Mouse (Mus musculus): Measurements from ENCODE around the gene Dusp22. TPM values are rescaled to one million over a fixed set of nuclear protein-coding genes. Genes with fewer than 3 reads are reported as not detected.

Gene Dusp22
- polyA plus RNA-seq, 1 experiment from 2014 or later, result 24.3 TPM

DNA sequence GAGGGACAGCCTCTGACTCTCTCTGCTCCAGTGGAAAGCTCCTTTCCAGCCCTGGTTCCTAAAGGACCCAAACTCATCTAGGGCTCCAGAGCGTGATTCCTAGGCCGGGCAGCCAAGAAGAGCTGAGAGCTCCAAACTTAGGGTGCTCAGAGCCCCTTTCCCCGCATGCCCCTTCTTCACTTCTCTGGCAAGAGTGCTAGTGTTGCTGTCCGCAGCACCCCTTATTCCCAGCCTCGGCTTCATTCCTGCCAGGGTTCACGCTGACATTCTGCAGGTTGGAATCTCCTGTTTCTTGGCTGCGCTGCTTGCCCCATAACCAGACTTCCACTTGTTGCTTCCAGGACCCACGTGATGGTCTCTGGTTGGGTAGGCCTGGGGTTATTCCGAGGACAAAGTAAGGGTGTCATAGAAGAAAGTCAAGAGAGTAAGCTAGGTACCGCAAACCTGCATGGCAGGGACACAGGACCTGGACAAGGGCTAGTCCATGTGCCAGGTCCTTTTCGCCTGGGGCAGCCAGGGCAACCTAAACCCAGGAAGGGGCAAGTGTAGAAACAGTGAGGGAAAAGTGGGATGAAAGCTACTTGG lies 89.8 kb downstream of the Dusp22 start:
- Histone ChIP-seq H3K27ac (no peak overlapping the region), H3K4me3 (peak overlapping the region; percentile 60), H3K27me3 (ENCODE audit: insufficient read depth, poor library complexity, severe bottlenecking) (peaks cover 81% of the 10 kb centered on the region), H3K4me1 (peaks cover 24% of the 10 kb centered on the region), H3K9me3 (no peaks in the 10 kb centered on the region), H3K36me3 (no peaks in the 10 kb centered on the region)
- WGBS, result 4% methylated on average over 11 of the region's 11 CpGs
- no peak for DNase-seq (ENCODE audit: low spot score)

DNA sequence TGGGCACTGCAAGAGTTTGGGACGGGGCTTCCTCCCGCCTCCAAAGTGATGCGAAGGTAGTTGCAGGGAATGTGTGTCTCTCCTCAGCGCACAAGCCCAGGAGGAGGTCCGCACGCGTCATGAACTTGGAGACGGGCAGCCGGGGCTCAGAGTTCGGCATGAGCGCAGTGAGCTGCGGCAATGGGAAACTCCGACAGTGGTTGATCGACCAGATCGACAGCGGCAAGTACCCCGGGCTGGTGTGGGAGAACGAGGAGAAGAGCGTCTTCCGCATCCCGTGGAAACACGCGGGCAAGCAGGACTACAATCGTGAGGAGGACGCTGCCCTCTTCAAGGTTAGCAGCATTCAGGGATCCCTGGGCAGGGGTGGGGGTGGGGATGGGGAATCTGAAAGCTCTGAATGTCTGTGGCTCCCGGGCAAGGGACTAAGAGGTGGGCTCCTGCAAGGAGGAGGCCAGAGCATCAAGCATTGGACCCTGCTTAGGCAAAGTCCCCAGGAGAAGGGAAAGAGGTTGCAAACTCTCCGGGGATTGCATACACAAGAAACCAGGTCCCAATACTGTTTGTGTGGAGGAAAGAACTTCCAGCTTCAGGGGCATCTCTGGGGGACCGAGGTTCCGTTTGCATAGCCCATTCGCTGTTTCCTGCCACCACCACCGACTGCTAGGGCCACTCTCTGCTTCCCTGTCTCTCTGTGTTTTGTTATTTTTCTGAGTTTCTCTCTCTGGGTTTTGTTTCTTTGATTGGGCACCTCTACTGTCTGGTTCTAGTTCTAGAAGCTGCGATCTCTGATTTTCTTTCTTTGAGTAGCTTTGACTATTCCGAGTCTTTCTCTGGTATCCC lies 90.9 kb downstream of the Dusp22 start:
- no peaks in the 10 kb centered on the region for H3K36me3 ChIP-seq
- DNase-seq (ENCODE audit: low spot score), result no peak
- no peak overlapping the region for H3K27ac ChIP-seq
- WGBS, result 3% methylated on average over 33 of the region's 33 CpGs
- H3K27me3 ChIP-seq (ENCODE audit: insufficient read depth, poor library complexity, severe bottlenecking), result peaks cover 91% of the 10 kb centered on the region
- H3K4me3 ChIP-seq, result peak overlapping the region; percentile 60
- H3K4me1 ChIP-seq, result peaks cover 24% of the 10 kb centered on the region
- H3K9me3 ChIP-seq, result no peaks in the 10 kb centered on the region

- H3K36me3 ChIP-seq, result no peaks in the 10 kb centered on the region
- peaks cover 92% of the 10 kb centered on the region for H3K27me3 ChIP-seq (ENCODE audit: insufficient read depth, poor library complexity, severe bottlenecking)
- 36% methylated on average over 6 of the region's 6 CpGs for WGBS
- peaks cover 24% of the 10 kb centered on the region for H3K4me1 ChIP-seq
- no peak for DNase-seq (ENCODE audit: low spot score)
- no peaks in the 10 kb centered on the region for H3K9me3 ChIP-seq
- H3K27ac ChIP-seq, result no peak overlapping the region
- H3K4me3 ChIP-seq, result no peak overlapping the region
These were observed 91.4 kb downstream of the Dusp22 start for GRCm38 (mm10) chr13:30751304-30751580.

DNA sequence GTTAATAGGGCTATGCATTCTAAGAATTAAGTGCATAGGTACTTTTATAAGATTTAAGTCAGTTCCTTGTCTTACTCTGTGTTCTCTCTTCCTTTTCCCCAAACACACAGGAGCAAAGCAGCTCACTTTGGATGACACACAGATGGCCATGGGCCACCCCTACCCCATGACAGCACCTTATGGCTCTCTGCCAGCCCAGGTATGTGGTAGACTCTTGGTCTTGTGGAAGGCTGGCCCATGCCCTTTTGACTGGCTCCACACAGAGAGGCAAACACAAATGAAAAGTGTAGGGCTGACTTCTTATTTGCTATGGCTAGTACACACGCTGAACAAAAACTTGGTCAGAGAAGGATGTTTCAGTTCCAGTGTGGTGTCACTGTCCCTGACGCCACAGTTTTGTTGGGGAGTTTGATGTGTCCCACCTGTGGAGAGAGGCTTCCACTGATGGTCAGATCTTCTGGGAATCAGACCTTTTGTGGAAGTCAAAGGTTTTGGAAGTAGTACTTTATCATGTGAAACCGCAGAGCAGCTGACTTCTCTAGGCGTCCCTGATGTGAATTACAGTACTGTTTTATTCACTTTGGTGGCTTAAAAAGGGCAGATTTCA lies 92.9 kb downstream of the Dusp22 start:
- no peak for DNase-seq (ENCODE audit: low spot score)
- Histone ChIP-seq H3K36me3 (no peaks in the 10 kb centered on the region), H3K27me3 (ENCODE audit: insufficient read depth, poor library complexity, severe bottlenecking) (peaks cover 86% of the 10 kb centered on the region), H3K9me3 (no peaks in the 10 kb centered on the region), H3K27ac (no peak overlapping the region), H3K4me1 (peaks cover 24% of the 10 kb centered on the region), H3K4me3 (no peak overlapping the region)
- WGBS, result 71% methylated on average over 4 of the region's 4 CpGs

DNA sequence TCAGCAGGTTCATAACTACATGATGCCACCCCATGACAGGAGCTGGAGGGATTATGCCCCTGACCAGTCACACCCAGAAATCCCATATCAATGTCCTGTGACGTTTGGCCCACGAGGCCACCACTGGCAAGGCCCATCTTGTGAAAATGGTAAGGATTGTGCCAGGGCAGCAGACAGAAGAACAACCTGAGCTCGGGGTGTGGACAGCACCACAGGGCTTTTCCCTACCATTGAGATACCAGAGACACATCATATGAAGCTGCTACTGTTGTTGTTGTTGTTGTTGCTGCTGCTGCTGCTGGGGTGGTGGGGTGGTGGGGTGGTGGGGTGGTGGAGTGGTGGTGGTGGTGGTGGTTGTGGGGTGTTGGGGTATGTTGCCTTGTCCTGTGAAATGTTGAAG lies 93.6 kb downstream of the Dusp22 start:
- Histone ChIP-seq H3K4me3 (no peak overlapping the region), H3K36me3 (no peaks in the 10 kb centered on the region), H3K9me3 (no peaks in the 10 kb centered on the region), H3K27me3 (ENCODE audit: insufficient read depth, poor library complexity, severe bottlenecking) (peaks cover 78% of the 10 kb centered on the region), H3K4me1 (peaks cover 24% of the 10 kb centered on the region), H3K27ac (no peak overlapping the region)
- WGBS, result 76% methylated on average over 3 of the region's 3 CpGs
- DNase-seq (ENCODE audit: low spot score), result no peak

- Histone ChIP-seq H3K27me3 (ENCODE audit: insufficient read depth, poor library complexity, severe bottlenecking) (peaks cover 72% of the 10 kb centered on the region), H3K4me1 (peaks cover 19% of the 10 kb centered on the region), H3K9me3 (no peaks in the 10 kb centered on the region), H3K4me3 (no peak overlapping the region), H3K36me3 (no peaks in the 10 kb centered on the region), H3K27ac (no peak overlapping the region)
- WGBS, result 87% methylated on average over 4 of the region's 4 CpGs
- DNase-seq (ENCODE audit: low spot score), result no peak
These were observed 94.3 kb downstream of the Dusp22 start for GRCm38 (mm10) chr13:30754066-30754465.

DNA sequence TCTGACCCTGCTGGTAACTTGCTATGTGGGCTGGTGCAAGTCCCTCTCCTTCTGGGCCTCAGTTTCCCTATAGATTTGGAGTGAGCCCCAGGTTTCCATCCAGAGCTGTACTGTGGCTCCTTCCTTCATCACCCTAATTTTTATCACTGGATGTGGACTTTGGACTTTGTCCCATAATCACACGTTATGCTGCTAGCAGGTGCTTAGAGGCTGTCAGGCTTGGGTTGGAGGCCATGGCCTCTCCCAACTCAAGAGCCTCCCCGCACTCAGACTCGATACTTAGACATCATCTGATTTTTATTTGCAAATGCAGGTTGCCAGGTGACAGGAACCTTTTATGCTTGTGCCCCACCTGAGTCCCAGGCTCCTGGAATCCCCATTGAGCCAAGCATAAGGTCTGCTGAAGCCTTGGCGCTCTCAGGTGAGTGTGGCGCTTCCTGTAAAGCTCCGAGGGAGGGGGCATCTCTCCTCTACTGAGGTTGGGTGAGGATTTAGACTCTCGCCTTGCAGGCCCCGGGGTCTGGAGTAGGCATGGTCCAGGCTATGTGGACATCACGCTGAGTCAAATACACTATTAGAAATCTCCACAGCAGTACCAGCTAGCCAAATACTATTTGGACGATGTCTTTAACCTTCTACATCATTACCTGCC lies 95.2 kb downstream of the Dusp22 start:
- peaks cover 68% of the 10 kb centered on the region for H3K27me3 ChIP-seq (ENCODE audit: insufficient read depth, poor library complexity, severe bottlenecking)
- no peaks in the 10 kb centered on the region for H3K36me3 ChIP-seq
- no peaks in the 10 kb centered on the region for H3K9me3 ChIP-seq
- H3K27ac ChIP-seq, result no peak overlapping the region
- DNase-seq (ENCODE audit: low spot score), result no peak
- H3K4me3 ChIP-seq, result no peak overlapping the region
- peaks cover 10% of the 10 kb centered on the region for H3K4me1 ChIP-seq
- WGBS, result 81% methylated on average over 10 of the region's 10 CpGs

GRCm38 (mm10) chr13:30755577-30755976 lies 95.8 kb downstream of the Dusp22 start:
- H3K27me3 ChIP-seq (ENCODE audit: insufficient read depth, poor library complexity, severe bottlenecking), result peaks cover 65% of the 10 kb centered on the region
- no peaks in the 10 kb centered on the region for H3K9me3 ChIP-seq
- no peak overlapping the region for H3K27ac ChIP-seq
- WGBS, result 71% methylated on average over 3 of the region's 3 CpGs
- no peak overlapping the region for H3K4me3 ChIP-seq
- peaks cover 5% of the 10 kb centered on the region for H3K4me1 ChIP-seq
- H3K36me3 ChIP-seq, result no peaks in the 10 kb centered on the region
- DNase-seq (ENCODE audit: low spot score), result no peak

DNA sequence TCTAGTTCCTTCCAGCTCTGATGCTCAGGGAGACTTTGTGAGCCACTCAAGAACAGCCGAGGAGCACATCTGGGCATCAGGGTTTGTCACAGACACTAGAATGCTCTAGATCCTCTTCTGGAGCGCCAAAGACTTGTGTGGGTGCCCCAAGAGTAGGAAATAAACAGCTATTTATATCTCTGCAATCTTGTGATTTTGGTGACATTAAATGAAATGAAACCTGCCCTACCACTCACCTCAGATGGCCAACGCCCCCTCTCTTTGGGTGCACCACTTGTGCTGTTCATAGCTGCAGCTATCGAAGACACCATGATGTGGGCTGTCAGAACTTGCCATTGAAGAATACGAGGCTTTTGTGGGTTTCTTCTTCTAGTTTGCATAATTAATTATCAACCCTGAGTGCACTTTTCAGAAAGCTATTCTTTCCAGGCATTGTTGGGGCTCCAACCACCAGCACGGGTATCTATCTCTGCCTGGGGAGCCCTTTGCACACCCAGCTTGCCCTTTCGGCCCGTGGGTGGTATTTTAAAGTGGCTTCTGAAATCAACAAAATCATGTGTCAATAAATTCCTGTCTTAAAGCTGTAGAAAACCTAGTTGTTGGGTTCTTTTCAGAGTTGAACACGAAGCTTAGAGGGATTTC lies 96.3 kb downstream of the Dusp22 start:
- Histone ChIP-seq H3K4me1 (no peaks in the 10 kb centered on the region), H3K27me3 (ENCODE audit: insufficient read depth, poor library complexity, severe bottlenecking) (peaks cover 65% of the 10 kb centered on the region), H3K27ac (no peak overlapping the region), H3K36me3 (no peaks in the 10 kb centered on the region), H3K9me3 (no peaks in the 10 kb centered on the region), H3K4me3 (no peak overlapping the region)
- 81% methylated on average over 9 of the region's 9 CpGs for WGBS
- no peak for DNase-seq (ENCODE audit: low spot score)

DNA sequence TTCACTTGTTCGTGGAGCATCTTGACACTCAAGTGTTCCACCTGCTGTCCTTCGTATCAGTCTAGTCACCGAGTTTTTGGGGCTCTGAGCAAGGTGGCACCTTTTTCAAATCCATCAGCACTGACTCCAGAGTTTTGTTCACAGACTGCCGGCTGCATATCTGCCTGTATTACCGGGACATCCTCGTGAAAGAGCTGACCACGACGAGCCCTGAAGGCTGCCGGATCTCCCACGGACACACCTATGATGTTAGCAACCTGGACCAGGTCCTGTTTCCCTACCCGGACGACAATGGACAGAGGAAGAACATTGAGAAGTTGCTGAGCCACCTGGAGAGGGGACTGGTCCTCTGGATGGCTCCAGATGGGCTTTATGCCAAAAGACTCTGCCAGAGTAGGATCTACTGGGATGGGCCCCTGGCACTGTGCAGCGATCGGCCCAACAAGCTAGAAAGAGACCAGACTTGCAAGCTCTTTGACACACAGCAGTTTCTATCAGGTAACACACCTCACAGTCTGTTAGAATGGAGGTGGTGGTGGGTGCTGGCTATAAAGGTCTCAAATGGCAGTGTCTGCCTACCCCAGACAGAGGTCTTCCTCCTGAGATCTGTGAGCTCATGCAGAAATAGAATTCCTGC lies 97.6 kb downstream of the Dusp22 start:
- no peak overlapping the region for H3K4me3 ChIP-seq
- H3K4me1 ChIP-seq, result no peaks in the 10 kb centered on the region
- H3K27ac ChIP-seq, result no peak overlapping the region
- H3K27me3 ChIP-seq (ENCODE audit: insufficient read depth, poor library complexity, severe bottlenecking), result peaks cover 56% of the 10 kb centered on the region
- H3K36me3 ChIP-seq, result no peaks in the 10 kb centered on the region
- DNase-seq (ENCODE audit: low spot score), result no peak
- no peaks in the 10 kb centered on the region for H3K9me3 ChIP-seq
- WGBS, result 81% methylated on average over 14 of the region's 14 CpGs

DNA sequence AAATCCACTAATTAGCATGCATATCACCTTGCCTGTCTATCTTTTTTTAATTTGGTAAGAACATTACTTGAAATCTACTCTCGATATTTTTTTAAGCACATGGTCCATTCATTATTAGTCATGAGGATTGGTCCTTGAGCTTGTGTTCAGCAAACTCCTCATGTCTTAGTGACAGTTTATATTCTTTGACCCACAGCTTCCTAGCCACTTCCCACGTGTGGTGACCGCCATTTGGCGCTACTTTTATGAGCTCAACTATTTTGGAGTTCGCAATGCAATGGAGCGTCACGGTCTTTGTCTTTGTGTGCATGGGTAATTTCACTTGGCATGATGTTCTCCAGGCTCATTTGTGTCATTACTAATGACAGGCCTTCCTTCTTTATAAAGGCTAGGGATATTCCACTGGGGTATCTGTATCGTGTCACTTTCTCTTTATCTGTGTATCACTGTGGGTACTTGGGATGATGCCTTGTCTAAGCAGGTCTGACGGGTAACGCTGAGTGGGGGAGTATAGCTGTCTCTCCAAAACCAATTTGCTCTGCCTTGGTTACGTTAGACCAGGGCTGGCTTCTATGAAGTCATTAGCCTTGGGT lies 99.1 kb downstream of the Dusp22 start:
- no peak overlapping the region for H3K4me3 ChIP-seq
- H3K27me3 ChIP-seq (ENCODE audit: insufficient read depth, poor library complexity, severe bottlenecking), result peaks cover 42% of the 10 kb centered on the region; the same call in 1 of the 2 replicates
- no peak overlapping the region for H3K27ac ChIP-seq
- H3K9me3 ChIP-seq, result no peaks in the 10 kb centered on the region
- H3K4me1 ChIP-seq, result peaks cover 6% of the 10 kb centered on the region
- no peaks in the 10 kb centered on the region for H3K36me3 ChIP-seq
- WGBS, result 70% methylated on average over 11 of the region's 11 CpGs
- no peak for DNase-seq (ENCODE audit: low spot score)

DNA sequence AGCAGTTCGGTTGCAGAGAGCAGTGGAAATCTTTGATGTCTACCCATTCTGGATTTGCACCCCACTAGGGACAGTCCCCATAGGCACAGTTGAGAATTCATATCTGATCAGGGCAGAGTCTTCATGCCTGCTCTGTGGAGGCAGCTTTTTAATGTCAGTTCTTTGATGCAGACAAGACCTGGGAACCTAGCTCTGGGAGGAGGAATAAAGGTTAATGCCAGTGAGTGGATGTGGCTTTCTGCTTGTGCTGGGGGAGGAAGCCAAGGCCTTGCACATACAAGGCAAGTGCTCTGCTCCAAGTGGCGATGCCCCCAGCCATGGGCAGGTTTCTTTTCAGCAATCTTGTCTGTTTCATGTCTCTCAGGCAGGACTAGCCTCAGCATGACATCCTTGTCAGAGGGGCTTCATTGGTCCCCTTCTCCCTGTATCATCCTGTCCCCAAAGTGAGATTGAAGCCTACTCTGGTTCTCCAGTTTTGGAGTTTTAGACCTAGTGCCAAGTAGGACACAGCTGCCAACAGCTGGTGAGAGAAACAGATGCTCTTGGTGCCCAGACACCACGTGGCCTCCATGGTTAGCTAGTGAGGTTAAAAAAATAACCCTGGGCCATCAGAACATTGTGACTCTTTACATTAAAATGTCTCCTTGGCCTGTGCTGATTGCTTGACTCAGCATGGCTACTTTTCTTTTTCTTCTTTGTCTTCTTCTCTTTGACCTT lies 100.7 kb downstream of the Dusp22 start:
- no peak overlapping the region for H3K27ac ChIP-seq
- H3K9me3 ChIP-seq, result no peaks in the 10 kb centered on the region
- H3K4me3 ChIP-seq, result no peak overlapping the region
- WGBS, result 68% methylated on average over 3 of the region's 3 CpGs
- peaks cover 9% of the 10 kb centered on the region for H3K4me1 ChIP-seq
- DNase-seq (ENCODE audit: low spot score), result no peak
- peaks cover 31% of the 10 kb centered on the region; the same call in 1 of the 2 replicates for H3K27me3 ChIP-seq (ENCODE audit: insufficient read depth, poor library complexity, severe bottlenecking)
- no peaks in the 10 kb centered on the region for H3K36me3 ChIP-seq
